Mouse (Mus musculus) hindbrain, embryonic 16.5 days (tissue): ENCODE measurements around the gene Sorbs2. TPM values are rescaled to one million over a fixed set of nuclear protein-coding genes. Genes with fewer than 3 reads are reported as not detected.

Source experiments
- ATAC-seq: fragments of 200-750 bp; cut with Nextera tagmentation; 2 replicates; pipeline ENCODE4 v1.8.0; 2017; ENCODE audit warnings: moderate TSS enrichment, moderate library complexity
- H3K27ac ChIP-seq: fragments of 300-500 bp; sonication (generic); 2 replicates; pipeline ENCODE4 v1.5.1; 2014; ENCODE audit warnings: low read depth, mild to moderate bottlenecking, control low read depth, low read length, moderate library complexity
- H3K27me3 ChIP-seq: fragments of 300-500 bp; sonication (generic); replicated peaks from 2 replicates; pipeline ENCODE4 v1.6.1; 2014; ENCODE audit warnings: low read length; ENCODE audit not compliant: control insufficient read depth, insufficient read depth
- H3K36me3 ChIP-seq: fragments of 300-500 bp; sonication (generic); 2 replicates; pipeline ENCODE4 v1.6.1; 2014; ENCODE audit warnings: mild to moderate bottlenecking, low read length, moderate library complexity, mixed read lengths; ENCODE audit not compliant: control insufficient read depth, insufficient read depth
- H3K4me1 ChIP-seq: fragments of 300-500 bp; sonication (generic); 2 replicates; pipeline ENCODE4 v1.6.1; 2014; ENCODE audit warnings: low read depth, low read length; ENCODE audit not compliant: control insufficient read depth, insufficient read depth
- H3K4me2 ChIP-seq: fragments of 300-500 bp; sonication (generic); 2 replicates; pipeline ENCODE4 v1.6.1; 2014; ENCODE audit warnings: mild to moderate bottlenecking, low read length, control low read depth, moderate library complexity
- H3K4me3 ChIP-seq: fragments of 300-500 bp; sonication (generic); 2 replicates; pipeline ENCODE4 v1.5.1; 2014; ENCODE audit warnings: mild to moderate bottlenecking, low read length, control low read depth, moderate library complexity
- H3K9ac ChIP-seq: fragments of 300-500 bp; sonication (generic); 2 replicates; pipeline ENCODE4 v1.6.1; 2014; ENCODE audit warnings: low read depth, mild to moderate bottlenecking, control low read depth, low read length, moderate library complexity
- H3K9me3 ChIP-seq: fragments of 300-500 bp; sonication (generic); 2 replicates; pipeline ENCODE4 v1.6.1; 2014; ENCODE audit warnings: mild to moderate bottlenecking, low read length, moderate library complexity; ENCODE audit not compliant: control insufficient read depth
- WGBS: fragments of 180-500 bp; shearing (Covaris S2); extraction: QIAGEN DNeasy Blood & Tissue Kit; methylation state at CpG from one replicate; pipeline ENCODE4 v1.1.7; 2014; 5-methylcytosine and 5-hydroxymethylcytosine counted together
- polyA plus RNA-seq: library from polyadenylated mRNA; unstranded; fragments of >200 nt; fragmentation: Nextera tagmentation; extraction: Ambion mirVana; gene quantifications from 2 replicates; pipeline ENCODE4 v1.2.1, GENCODE M21; 2015

The Sorbs2 gene
- polyA plus RNA-seq, 1 experiment from 2014 or later, result 40.8 TPM

DNA sequence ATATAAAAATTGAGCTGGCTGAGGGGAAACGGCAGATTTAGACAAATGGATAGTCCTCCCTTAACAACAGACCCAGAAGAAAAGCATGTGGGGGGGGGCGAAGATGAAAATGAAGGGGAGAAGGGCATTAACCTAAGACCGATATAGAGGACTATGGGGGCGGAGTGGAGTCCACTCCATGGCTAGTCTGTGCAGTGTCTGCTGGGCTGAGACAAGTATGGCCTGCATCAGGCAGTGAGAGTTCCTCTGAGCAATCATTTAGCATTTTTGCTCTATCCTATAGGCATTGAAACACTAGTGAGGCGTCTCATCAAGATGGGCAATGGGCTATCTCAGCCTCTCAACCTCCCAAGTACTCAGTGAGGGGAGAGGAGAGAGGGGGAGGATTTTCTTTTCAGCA, 368.8 kb downstream of the Sorbs2 start:
- no peaks in the 10 kb centered on the region for H3K27me3 ChIP-seq
- no peak for ATAC-seq
- WGBS, result 60% methylated on average over 5 of the region's 5 CpGs
- no peak overlapping the region for H3K4me2 ChIP-seq
- H3K27ac ChIP-seq, result no peak overlapping the region
- no peak overlapping the region for H3K4me3 ChIP-seq
- no peak overlapping the region for H3K9ac ChIP-seq
- H3K36me3 ChIP-seq, result no peaks in the 10 kb centered on the region
- H3K9me3 ChIP-seq, result peaks cover 2% of the 10 kb centered on the region; the same call in 1 of the 2 replicates
- peaks cover 9% of the 10 kb centered on the region for H3K4me1 ChIP-seq

Other genes starting within 250 kb of the Sorbs2 start
- not detected in 2 replicates for gene F11, start 245.8 kb upstream of the Sorbs2 start, polyA plus RNA-seq
- 0.06 TPM in 1 of 2 replicates, not detected in the other for gene Klkb1, start 212.9 kb upstream of the Sorbs2 start, polyA plus RNA-seq
- gene Gm45753, start 199.3 kb upstream of the Sorbs2 start, polyA plus RNA-seq, result not detected in 2 replicates
- gene Cyp4v3, start 174.6 kb upstream of the Sorbs2 start, polyA plus RNA-seq, result 1.5 TPM in 2 replicates
- gene Fam149a, start 125.5 kb upstream of the Sorbs2 start, polyA plus RNA-seq, result 14.2 and 15.7 TPM in 2 replicates
- 0.80 and 1.4 TPM in 2 replicates for gene Tlr3, start 96.7 kb upstream of the Sorbs2 start, polyA plus RNA-seq